Mouse (Mus musculus): ENCODE data around the gene Prdm1.

- TF ChIP-seq POLR2A (IDR thresholded peaks at IDR 0.05; ENCODE audit: borderline replicate concordance, control insufficient read depth, low read depth, low read length) (no peak), CTCF (IDR thresholded peaks at IDR 0.05; ENCODE audit: control insufficient read depth, insufficient read depth, low read length) (no peak)
These were observed 100.4 kb downstream of the Prdm1 start for GRCm38 (mm10) chr10:44427891-44428361.
